Mouse (Mus musculus) telencephalon, adult 2 months (tissue): ENCODE data around the gene Traf5.

Source experiments
- DNase-seq: peaks from one replicate; pipeline ENCODE4 v3.0.0-alpha.2; 2011; ENCODE audit warnings: low read depth, low spot score

The Traf5 gene

DNA sequence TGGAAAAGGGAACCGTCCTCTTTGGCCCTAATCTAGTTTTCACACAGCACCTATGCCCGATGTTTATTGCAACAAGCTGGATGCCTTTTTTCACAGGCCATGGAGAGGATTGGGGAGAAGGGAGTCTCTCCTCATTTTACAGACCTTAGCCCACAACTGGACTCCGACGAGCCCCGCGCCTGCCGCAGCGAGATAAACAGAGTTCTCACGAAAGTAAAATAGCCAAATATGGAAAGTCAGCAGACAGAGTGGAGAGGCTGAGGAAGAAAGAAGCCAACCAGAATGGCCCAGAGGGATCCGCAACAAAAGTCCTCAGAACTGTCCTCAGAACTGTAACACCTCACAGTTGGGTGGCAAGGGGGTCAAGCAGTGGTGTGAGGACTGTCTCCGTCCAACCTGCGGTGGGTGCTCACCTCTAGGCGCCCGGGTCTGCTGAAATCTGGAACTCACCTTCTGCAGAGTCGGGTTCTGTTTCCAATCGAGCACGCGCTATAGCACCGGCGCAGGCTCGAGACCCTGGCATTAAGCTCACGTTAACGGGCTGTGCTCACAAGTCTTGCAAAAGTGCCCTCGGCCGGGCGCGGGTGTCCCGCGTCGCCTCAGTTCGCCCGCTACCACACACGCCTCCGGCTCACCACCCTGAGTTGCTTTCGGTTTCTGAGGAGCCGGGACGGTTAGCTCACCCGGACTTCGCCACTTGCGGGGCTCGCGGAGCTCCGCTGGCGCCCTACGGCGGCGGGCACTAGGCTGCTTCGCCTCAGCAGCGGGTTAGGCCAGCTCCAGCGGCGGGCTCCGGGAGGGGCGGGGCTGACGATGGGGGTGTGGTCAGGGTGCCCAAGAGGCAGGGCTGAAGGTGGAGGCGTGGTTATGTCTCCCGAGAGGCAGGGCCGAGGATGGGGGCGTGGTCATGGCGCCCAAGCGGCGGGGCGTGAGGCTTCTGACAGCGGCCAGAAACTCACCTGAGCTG, at the start of gene Traf5:
Gene Traf5 (minus strand): TSS at position 754 of the 967 bp plus-strand sequence.
- peak; percentile 71 for DNase-seq

DNA sequence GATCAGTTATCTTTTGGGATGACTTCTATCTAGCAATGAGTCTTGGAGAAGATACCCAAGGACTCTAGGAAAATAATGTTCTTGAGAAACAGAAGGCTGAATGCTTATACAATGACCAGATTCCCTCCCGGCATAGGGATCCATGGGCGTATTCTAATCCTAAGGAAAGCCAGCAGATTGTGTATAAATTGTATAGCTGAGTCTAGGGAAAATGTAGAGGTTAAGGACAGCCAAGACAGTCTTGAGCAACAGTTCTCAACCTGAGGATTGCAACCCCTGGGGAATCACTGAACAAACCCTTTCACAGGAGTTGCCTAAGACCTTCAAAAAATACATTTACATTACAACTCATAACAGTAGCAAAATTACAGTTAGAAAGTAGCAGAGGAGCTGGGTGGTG, 48.0 kb upstream of the Traf5 start:
- DNase-seq, result no peak

- DNase-seq, result peak; percentile 45
Observed at GRCm38 (mm10) chr1:192137926-192138910, 45.9 kb upstream of the Traf5 start, which contains the start of gene Rcor3. Gene Rcor3 (minus strand): TSS chr1:192138062.

- no peak for DNase-seq
Observed at GRCm38 (mm10) chr1:192137291-192137925, 45.0 kb upstream of the Traf5 start.

GRCm38 (mm10) chr1:192136561-192137290, 44.4 kb upstream of the Traf5 start:
- DNase-seq, result peak; percentile 75

- no peak for DNase-seq
Observed at GRCm38 (mm10) chr1:192130202-192130601, 37.8 kb upstream of the Traf5 start.

GRCm38 (mm10) chr1:192128343-192128742, 36.0 kb upstream of the Traf5 start:
- DNase-seq, result no peak

DNA sequence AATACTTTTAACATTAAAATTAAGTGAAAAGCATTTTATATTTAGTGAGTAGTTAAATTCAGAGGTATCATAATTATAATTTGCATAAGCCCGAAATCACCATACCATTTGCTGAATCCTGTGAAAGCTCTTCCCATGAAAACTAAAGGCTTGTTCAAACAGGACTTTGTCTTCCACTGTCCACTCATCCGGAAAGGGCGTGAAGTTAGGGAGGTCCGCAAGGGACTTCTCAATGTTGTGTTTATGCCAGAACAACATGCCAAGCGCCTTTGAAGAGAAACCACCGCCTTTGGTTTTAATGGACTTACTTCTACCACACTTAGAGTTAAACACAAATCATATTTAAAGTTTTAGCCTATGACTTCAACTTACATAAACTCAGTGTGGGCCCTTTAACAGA, 33.4 kb upstream of the Traf5 start:
- DNase-seq, result no peak

- DNase-seq, result no peak
Observed at GRCm38 (mm10) chr1:192116262-192116661, 23.9 kb upstream of the Traf5 start.

- DNase-seq, result no peak
Observed at GRCm38 (mm10) chr1:192115378-192115777, 23.0 kb upstream of the Traf5 start.

DNA sequence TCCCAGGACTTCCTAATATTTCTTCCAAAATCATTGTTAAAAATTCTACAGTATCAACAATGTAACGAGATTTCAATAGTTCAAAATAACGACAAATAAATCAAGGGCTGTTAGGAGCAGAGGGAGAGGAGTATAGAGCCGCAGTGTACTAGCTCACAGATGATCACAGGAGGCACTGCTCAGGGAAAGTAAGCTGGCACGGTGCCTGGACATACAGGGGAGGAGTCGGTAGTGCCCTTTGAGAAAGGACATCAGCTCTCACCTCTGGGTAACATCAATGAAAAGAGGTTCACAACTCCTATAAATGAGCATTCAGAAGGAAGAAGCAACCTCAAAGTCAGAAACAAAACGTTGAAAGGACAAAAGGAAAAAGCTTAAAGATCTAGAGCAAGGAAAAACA, 16.8 kb upstream of the Traf5 start:
- no peak for DNase-seq

- DNase-seq, result no peak
Observed at GRCm38 (mm10) chr1:192107352-192107751, 15.0 kb upstream of the Traf5 start.

- no peak for DNase-seq
Observed at GRCm38 (mm10) chr1:192105902-192106389, 13.6 kb upstream of the Traf5 start.

DNA sequence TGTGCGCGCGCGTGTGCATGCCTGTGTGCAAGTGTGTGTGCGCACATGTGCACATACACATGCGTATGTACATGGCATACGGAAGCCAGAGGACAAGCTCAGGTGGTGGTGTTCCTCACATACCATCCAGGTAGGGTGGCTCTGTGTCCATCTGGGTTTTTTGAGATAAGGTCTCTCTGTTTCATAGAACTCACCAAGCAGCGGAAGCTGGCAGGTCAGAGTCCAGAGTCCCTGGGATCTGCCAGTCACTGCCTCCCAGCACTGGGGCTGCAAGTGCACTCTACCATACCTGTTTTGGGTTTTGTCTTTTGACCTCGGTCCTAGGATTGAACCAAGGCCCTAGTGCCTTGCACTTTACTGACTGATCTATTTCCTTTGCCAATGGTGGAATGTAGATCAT, 11.7 kb upstream of the Traf5 start:
- no peak for DNase-seq

- no peak for DNase-seq
Observed at GRCm38 (mm10) chr1:192103176-192103575, 10.8 kb upstream of the Traf5 start.

DNA sequence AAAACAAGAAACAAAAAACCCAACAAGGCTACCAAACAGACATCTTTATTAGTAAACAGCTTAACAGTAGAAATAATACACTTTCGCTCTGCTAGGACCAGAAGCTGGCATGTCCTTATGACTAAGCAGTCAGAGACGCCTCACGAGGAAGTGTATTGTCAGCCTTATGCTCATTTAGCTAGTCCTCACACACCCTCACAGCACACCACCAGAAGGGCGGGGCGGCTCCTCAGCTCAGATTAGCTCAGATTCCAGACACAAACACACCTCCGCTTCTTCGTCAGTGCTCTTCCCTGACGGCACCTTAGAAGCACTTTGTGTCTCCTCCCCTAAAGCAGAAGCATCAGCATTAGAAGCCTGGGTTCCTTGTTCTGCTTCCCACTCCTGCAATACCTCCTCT, 9.0 kb upstream of the Traf5 start:
- DNase-seq, result peak; percentile 84

GRCm38 (mm10) chr1:192100742-192101141, 8.4 kb upstream of the Traf5 start:
- DNase-seq, result no peak

- no peak for DNase-seq
Observed at GRCm38 (mm10) chr1:192095626-192096025, 3.3 kb upstream of the Traf5 start.

GRCm38 (mm10) chr1:192094451-192095170, 2.3 kb upstream of the Traf5 start:
- no peak for DNase-seq
